In genomic region chr11:44795767-44796166, GRCm38 (mm10) we compare ENCODE assay signal across 12 mouse cellular contexts.
"Had no signal": no experiment of that assay in that cellular context is flagged by ENCODE, and none has a peak within 500 bp of the region (broad histone marks: within the 10 kb centered on the region; RNA-seq: fewer than 3 reads in every experiment).

No protein-coding gene starts in this region.

- H3K9ac ChIP-seq: liver, embryonic 13.5 days; liver, postnatal 0 days; lung, embryonic 15.5 days; midbrain, embryonic 12.5 days; neural tube, embryonic 13.5 days had no signal

- ATAC-seq: liver, postnatal 0 days; midbrain, embryonic 16.5 days had no signal

- H3K4me3 ChIP-seq: left cerebral cortex, adult 2 months; limb, embryonic 10.5 days; liver, embryonic 13.5 days; lung, embryonic 15.5 days; midbrain, embryonic 12.5 days; neural tube, embryonic 13.5 days had no signal

- H3K27ac ChIP-seq: left cerebral cortex, adult 2 months; limb, embryonic 10.5 days; liver, embryonic 13.5 days; lung, embryonic 15.5 days; midbrain, embryonic 12.5 days; neural tube, embryonic 13.5 days had no signal

- H3K36me3 ChIP-seq: limb, embryonic 10.5 days; liver, embryonic 13.5 days; lung, embryonic 15.5 days; midbrain, embryonic 12.5 days; neural tube, embryonic 13.5 days had no signal

- H3K27me3 ChIP-seq: liver, embryonic 13.5 days; lung, embryonic 15.5 days; neural tube, embryonic 13.5 days had no signal

- H3K4me1 ChIP-seq: liver, embryonic 13.5 days; lung, embryonic 15.5 days had no signal

- H3K4me2 ChIP-seq: liver, embryonic 13.5 days; lung, embryonic 15.5 days; midbrain, embryonic 12.5 days; neural tube, embryonic 13.5 days had no signal

- DNase-seq: kidney, postnatal 14 days; liver, embryonic 13.5 days; liver, postnatal 0 days; retina, postnatal 1 day; right cerebral cortex, postnatal 14 days; thymus, postnatal 36 days had no signal

- H3K9me3 ChIP-seq: limb, embryonic 10.5 days; liver, embryonic 13.5 days; lung, embryonic 15.5 days; midbrain, embryonic 12.5 days; neural tube, embryonic 13.5 days had no signal
